Mouse (Mus musculus): ENCODE data around the gene Tfap2e.
A peak's percentile ranks its signal among the peaks of the same experiment; 100 is the strongest.

Tfap2e gene

DNA sequence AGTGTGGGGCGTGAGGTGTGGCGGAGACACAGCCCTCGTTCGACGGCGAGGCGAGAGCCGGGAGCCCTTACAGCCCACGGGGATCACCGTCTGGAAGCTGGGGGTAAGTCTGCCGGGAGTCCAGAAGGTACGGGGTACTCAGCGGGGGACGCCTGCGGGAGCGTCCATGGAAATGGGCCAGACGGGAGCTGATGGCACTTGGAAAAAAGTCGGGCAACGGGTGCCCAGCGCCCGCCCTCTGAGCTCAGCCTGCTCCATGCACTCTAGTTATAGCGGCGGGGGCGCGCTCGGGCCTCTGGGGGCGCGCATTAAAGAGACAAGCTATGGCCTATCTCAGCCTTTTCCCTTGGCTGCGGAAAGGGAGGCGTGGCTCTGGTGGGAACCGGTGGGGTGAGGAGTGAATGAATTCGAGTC lies at the start of gene Tfap2e:
Gene Tfap2e (minus strand): TSS at position 240 of the 414 bp plus-strand sequence.
- peak in 1 of 2 experiments; percentile 51 for DNase-seq

DNA sequence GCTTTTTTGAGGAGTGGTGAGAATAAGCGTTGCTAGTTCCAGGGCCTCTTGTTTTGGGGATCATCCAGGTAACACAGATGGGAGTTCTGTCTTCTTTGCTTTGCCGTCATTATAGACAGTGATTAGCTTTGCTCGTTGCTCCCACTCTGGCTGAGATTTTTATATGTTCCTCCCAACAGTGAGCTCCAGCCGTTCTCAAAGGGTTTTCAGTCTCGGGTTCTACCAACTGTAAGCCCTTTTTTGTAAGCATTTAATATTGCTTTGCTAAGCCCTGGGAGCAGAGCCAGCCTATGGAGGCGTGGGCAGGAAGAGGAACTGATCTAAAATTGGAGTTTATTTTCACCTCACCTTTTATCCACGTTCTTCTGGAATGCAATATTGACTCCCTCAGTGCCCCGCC lies 47.0 kb upstream of the Tfap2e start:
- peak; percentile 22 to 41 for DNase-seq

DNA sequence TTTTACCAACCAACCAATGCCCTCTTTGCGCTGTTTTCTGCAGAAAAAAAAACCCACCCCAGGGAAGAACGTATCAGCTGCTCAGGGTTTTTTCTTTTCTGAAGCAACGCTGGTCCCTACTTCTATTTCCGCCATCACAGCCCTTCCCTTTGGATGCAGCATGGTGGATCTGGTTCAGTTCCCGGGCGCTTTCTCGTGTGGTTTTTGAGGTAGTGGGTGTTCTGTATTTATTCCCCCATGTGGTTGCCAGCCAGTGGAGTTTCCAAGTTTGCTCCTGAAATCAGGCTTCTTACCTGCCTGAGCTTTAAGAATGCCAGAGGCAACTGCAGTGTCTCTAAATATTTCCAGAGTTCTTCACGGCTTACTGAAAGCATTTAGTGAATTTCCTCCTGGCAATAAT lies 46.5 kb upstream of the Tfap2e start:
- DNase-seq, result no peak

DNA sequence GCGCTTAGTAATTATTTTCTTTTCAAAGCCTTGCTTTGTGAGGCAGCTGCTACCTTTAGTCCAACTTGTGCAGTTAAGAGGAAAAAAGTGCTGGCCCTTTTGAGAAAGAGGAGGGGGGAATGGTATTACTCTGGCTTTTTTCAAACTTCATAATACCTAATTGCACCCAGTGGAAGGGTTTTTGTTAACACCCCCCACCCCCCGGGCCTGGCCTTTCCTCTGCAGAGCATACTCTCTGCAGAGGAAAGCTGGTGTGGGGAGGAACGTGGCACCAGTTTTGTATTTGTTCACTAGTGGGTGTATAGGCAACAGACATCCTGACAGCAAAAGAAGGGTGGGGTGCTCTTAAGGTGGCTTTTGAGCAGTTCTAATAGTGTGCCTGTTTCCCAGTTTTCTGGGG lies 45.8 kb upstream of the Tfap2e start:
- DNase-seq, result no peak

DNA sequence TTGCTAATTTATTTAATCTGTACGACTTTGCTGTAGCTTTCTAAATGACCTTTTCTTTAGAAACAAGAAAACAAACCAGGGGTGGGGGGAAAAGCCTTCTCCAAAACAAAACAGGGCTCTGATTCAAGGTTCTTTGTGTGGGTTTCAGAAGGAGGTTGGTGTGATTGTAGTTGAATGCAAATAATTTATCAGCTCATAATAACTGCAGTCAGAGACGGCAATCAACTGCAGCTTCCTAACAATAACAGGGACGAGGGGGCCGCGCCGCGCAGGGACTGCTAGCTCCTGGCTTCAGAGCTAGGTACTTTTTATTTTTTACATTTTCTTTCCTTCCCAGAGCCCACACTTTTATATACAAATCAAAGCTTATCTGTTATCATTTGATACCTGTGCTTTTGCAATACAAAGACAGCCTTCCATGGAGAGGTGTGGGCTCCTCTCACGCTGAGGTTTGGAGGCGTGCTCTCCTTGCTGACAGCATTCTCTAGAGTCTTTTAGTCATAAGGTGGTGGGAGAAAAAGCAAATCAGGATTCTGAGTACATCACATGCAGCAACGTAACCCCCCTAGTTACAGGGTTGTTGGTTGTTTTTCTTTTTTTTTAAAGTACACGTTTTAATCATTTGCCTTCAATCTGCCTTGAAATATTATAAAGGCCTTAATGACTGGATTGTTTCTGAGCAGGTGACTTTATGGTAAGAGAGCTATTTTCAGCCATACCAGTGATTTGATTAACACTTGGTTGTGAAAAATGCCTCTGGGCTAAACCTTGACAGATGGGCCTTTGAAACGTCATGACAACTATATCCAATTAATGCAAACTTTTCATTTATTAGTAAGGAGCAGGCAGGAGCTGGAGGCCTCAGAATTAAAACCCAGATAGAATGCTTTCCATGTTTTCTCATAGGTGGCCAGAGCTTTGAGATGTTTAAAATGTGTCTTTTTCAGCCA lies 44.1 kb upstream of the Tfap2e start:
- no peak for DNase-seq

DNA sequence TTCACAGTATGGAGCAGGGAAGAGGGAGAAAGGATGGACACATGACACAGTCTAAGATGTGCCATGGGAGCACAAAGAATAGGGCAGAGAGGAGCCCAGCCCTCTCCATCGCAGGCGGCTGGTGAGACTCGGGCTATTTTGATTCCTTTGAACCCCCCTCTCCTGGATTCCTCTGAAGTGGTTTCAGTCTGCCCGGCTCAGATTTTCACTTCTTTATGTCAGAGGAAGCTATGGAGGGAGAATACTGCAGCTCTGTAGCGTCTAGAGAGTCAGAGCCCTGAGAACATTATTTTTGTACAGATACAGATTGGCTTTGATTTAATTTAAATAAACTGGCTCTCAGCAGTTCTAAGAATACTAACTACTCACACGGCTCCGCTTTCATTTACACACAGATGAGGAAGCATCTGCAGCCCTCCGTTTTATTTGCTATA lies 43.1 kb upstream of the Tfap2e start:
- no peak for DNase-seq

DNA sequence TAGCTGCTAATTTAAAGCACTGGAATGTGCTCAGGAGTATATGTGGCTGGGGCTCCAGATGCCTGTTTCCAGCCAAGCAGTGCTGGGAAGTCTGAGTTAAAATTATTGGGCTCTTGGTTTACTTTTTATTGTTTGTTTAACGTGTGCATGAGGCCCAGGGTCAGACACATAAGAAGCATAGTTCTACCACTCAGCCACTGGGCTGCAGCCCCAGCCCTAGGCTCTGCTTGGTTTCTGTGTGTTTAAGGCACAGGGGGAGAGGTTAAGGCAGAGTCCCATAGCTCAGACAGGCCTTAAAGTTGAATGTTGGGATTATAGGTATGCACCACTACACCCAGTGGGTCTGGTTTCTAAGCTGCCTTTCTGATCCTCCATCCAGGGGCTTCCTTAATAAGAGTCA lies 39.1 kb upstream of the Tfap2e start:
- DNase-seq, result no peak

DNA sequence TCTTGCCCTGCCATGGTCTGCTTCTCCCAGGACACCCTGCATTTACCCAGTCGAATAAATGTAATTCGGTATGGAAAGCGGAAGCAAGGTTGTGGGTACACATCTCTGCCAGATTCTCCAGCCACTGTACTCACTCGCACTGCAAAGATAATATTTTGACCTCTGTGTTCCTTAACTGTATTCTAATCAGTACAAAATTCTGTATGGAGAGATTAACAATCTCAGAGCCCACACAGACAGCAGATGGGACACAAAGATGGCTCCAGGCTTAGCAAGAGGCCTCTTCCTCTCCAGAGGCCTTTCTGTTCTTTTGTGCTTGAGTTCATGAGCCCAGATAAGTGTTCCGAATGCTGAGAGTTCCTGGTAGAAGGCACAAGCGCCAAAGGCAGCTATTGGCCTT lies 37.8 kb upstream of the Tfap2e start:
- DNase-seq, result no peak

DNA sequence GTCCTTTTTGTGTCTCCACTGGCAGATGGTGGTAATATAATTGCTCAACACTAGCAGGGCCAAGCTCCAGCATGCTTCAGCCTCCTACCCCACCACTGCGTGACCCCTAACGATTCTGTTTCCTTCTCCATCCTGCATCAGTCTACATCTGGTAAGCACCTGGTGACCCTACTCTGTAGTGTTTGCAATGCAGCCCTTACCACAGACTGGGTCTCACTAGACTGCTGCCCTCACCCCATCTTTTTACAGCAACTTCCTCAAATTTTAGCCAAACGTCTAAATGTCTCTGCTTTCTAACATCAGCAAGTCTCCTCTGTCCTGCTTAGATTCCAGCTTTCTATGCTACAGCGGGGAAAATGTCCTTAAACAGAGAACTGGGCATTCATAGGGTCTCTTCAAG lies 34.8 kb upstream of the Tfap2e start:
- no peak for DNase-seq

DNA sequence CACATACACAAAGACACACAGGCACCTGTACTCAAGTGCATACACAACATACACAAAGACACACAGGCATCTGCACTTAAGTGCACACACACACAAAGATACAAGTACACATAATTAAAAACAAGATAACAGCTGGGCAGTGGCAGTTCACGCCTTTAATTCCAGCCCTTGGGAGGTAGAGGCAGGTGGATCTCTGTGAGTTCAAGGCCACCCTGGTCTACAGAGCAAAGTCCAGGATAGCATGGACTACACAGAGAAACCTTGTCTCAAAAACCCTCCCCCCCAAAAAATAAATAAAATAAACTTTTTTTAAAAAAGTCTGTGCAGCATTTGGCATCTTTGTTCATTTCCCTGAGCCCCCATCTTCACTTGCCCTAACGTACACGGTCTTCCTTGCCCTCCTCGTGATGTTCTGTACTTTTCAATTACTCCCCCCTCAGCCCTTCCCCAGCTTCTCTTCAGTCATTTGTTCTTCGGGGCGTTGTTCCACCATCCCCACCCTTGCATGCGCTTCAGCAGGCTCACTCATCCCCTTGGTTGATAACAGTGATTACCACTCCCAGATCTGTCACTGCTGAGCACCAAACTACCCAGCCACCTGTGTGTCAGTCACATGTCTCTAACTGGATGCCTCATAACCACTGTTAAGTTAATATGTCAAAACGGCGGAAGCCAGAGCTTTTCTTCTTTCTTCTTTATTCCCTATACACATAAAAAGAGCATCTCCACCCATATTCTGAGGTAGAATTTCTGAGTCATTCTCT lies 33.9 kb upstream of the Tfap2e start:
- DNase-seq, result no peak

DNA sequence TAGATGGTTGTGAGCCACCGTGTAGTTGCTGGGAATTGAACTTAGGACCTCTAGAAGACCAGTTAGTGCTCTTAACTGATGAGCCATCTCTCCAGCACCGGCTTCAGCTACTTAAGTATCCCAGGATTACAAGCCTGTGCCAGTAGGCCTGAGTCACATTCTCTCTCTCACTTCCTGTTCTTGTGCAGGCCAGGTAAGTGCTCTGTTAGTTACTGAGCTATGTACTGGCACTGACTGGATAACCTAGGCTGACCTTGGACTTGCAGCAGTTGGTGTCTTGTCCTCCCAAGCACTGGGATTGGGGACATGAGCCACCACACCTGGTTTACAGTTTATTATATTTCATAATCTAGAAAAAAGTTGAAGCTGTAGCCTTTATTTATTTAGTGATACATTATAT lies 27.4 kb upstream of the Tfap2e start:
- no peak for DNase-seq

DNA sequence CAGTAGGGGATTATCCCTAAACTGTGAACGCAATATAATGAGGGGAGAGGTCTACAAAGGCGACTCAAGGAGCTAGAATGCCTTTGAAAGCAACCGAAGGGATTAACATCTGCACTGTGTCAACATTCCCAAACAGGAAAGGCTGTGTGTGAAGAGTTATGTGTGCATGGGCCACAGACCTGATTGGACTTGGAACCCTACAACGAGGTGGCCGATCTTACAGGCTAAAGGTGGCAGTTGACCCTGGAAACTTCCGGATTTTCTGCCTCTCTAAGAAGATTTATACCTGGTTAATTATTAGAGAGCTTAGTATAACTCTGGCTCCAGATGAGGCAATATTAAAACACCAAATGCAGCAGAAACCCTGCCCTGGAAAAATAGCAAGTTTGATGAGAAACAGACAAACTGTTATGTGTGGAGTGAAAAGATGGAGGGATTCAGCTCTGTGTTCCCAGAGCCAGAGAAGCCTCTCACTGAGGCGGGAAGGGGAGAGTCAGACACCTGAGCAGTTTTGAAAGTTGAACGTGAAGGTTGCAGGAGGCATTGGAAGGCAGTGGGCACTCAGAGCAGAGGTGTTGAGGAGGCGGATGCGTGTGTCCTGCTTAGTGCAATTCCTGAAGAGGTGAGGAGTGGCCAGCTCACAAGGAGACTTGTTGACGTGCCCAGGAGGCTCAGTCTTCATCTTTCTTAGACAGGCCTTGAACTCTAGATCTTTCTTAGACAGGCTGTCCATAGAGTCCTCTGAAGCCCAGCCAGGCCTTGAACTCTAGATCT lies 26.7 kb upstream of the Tfap2e start:
- no peak for DNase-seq

DNA sequence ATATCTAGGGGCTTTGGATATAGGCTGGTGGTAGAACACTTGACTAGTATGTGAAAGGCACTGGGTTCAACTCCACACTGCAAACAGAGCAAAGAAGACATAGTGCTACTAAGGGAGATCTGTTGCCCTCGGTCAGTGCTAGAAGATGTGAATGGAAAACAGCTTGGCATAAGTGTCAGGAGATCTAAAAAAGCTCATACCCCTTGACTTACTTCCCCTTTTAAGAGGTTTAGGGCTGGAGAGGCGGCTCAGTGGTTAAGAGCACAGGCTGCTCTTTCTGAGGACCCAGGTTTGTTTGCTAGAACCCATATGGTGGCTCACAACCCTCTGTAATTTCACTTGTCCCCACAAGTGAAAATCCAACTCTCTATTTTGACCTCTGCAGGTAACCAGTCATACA lies 23.4 kb upstream of the Tfap2e start:
- no peak for DNase-seq

DNA sequence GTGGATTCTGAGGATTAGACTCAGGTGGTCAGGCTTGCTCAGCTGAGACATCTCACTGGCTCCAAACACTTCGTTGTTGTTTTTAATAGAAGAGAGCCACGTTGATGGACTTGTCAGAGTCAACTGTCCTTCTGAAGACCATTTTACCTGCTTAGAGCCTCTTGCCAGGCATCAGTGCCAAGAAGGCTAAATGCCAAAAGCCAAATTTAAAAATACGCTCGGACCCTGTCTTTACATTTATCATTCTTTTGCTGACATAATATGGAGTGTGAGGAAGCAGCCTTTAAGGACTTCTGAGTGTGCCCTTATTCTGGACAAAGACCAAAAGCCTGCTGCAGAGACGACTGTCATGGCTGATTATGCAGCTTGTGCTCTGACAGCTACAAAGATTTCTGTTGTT lies 22.3 kb upstream of the Tfap2e start:
- DNase-seq, result peak in 1 of 2 experiments; percentile 51

DNA sequence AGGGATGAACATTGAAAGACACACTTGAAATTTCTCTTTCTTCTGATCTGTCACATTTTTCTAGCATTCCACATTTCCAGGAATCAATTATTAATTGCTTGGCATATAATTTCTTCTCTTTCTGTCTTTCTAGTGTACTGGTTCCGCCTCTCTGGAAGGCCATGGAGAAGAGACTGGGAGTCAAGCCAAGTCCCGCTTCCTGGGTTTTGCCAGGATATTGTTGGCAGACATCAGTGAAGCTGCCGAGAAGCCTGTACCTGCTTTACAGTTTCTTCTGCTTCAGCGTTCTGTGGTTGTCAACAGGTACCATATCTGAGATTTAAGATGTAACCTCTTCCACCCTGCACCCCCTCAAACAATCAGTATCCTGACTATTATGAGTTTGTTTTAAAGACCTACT lies 20.7 kb upstream of the Tfap2e start:
- DNase-seq, result peak; percentile 94 to 95

DNA sequence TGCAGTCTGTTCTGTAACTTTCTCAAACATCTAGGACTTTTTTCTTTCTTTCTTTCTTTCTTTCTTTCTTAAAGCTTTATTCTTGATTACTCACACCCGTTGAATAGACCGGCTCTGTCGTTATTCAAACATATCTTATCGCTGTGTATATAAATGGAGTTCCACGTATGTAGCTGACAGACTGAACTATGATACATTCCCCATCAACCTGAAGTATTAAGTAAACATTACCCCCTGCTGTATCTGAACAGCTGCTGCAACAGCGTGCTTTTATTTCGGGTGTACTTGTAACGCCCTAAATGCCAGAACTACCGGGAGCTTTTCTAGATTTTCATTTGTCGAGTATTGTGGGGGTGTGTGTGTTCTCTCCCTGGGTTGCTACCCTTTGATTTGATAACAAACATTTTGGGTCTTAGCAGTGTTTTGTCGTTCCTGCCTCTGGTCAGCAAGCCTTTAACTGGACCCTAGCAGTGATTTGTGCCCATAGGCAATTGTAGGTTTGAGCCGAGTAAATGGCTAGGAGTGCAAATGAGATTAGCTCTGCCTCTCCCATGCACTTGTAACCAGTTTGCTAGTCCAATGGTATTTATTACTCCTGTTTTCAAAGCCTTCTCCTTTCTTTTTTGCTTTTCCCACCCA lies 18.8 kb upstream of the Tfap2e start:
- no peak for DNase-seq

DNA sequence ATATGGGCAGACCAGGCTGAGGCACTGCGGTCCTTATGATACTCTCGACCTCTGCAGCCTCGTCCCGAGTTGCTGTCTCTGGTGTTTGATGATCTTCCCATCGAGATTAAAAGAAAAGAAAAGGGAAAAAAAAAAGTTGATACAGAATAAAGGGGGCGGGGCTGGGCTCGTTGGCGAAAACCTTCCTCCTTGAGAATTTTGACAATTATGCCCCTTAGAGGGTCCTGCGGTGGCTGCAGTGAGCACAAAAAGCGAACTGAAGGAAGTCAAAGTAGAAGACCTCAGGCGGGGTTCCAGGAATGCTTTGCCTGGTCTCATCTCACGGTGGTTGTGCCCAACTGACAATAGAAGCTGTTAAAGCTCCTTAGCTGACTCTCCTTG lies 18.2 kb upstream of the Tfap2e start:
- peak in 1 of 2 experiments; percentile 58 for DNase-seq

DNA sequence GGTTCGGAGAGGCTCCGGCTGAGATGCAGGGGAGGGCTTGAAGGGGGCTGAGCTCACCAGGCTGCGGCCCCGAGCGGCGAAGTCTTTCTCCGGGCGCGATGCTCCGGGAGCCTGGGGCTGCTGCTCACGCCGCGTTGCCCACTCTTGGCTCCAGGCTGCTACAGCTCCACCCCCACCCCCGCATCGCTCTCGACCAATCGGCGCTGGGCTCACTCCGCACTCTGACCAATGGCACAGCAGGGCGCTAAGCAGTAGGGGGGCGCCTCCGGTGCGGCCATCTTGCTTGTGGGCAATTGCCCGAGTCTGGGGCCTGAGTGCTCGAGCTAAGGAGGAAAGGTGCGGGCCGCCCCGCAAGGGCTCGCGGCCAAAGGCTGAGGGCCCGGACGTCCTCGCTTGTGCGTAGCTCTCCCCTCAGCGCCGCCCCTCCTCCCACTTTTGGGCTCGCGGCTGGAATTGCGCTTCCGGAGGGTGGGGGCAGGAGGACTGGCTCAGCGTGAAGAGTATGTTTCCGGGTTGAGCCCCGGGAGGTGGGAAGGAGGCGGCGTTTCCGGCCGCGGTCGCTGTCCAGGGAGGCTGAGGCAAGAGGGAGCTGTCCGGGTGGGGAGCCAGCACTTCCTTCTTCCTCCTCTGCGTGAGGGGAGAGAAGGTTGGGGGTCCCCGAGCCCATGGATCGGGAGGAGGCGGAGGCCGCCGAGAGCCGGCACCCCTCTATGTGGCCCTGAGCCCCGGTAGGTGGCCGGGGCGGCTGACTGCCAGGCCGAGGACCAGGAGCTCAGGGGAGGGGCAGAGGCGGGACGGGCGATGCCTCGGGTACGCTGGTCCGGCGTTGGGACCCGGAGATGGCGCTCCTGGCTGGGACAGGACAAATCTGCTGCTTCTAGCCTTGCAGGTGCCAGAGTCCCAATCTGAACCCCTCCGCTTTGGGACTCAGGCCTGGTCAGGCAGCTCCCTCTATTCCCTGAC lies 17.5 kb upstream of the Tfap2e start, which contains the start of the genes Ncdn and AU040320:
Gene Ncdn (minus strand): TSS at position 171 of the 963 bp plus-strand sequence.
Gene AU040320 (plus strand): TSS at position 277 of the 963 bp plus-strand sequence.
- DNase-seq, result peak; percentile 100

DNA sequence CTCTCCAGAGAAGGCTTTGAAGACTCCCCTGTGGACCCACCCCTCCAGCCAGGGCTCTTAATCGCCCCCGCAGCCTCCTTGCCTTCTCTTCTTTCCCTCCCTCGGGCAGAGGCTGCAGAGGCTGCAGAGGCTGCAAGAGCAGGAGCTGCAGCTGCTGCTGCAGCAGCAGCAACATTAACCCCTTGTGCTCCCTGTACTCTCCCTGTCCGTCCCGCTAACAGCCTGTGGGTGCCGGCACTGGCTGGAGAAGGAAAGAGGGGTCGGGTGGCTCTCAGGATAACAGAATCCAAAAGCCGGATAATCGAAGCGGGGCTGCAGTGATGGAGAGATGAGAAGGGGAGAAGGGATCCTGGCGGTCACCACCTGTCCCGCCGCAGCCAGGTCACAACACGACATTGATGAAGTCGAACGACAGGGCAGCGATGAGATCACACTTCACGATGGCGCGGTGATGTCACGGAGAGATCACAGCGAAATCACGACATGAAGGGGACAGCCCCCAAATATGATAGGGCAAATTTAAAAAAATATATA lies 16.6 kb upstream of the Tfap2e start:
- peak; percentile 73 for DNase-seq

DNA sequence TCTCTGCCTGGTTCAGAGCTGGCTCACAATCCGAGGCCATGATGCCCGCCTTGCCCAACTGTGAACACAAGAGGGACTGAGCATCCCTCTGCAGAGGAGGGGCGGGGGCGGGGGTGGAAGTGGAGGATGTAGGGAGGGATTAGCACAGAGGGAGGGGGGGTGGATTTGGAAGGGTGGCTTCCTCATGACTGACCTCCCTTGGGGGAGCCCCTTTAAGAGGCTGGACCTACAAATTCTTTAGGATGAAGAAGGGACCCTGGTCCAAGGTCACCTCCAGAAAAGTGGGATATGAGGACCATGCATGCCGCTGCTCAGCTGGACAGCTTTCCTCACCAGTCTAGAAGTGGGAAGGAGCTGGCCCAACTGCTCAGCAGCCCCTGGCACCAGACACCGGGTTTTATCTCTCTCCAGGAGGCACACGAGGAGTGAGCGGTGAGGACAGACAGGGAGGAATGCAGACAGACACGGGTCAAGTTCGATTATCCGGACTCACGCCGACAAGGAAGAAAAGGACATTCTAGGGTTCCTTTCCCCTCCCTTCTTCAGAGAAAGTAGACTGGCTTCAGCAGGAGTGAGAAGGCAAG lies 16.1 kb upstream of the Tfap2e start:
- DNase-seq, result peak; percentile 69 to 71

Measured in cerebellum, postnatal 14 days (tissue).